Mouse (Mus musculus) effector memory CD4-positive, alpha-beta T cell, adult 7 months (primary cell): ENCODE results near the gene B230219D22Rik. TPM values are rescaled to one million over a fixed set of nuclear protein-coding genes. Genes with fewer than 3 reads are reported as not detected.

ENCODE experiments used
- polyA plus RNA-seq: library from polyadenylated mRNA; unstranded; fragments of 100-300 nt; shearing (Covaris generic); gene quantifications from one replicate; pipeline ENCODE4 v1.2.1, GENCODE M21; 2017

The B230219D22Rik gene
- 34.0 TPM for polyA plus RNA-seq

GRCm38 (mm10) chr13:55692535-55693242 is at the start of gene B230219D22Rik:
Gene B230219D22Rik, plus strand, starts transcription at chr13:55693124.

DNA sequence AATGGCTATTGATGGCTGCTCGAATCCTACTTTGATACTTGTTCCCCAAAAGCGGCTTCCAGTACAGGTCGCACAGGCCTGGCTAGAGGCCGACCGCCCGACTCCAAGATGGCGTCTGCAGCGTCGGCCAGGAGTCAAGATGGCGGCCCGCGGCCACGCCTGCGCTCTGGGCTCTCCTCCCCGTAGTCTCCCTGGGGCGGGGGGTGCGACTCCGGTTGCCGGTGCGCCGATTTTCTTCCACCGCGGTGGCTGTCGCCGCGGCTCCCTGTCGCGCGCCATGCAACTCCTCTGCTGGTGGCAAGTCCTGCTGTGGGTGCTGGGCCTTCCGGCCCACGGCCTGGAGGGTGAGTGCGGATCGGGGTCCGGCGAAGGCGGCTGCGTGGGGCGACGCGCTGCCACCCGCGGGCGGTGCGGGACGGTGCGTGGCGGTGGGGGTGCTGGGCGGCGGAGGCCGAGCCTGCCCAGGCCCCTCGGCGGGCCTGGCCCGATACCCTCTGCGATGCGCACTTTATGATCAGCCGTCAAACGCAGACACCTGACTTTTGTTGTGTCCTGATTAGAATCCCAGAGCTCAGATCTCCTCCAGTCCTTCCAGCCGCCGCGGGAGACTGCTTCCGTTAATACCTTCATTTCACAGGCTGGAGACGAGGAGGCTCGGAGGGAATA is 21.7 kb downstream of the B230219D22Rik start, which contains the start of gene Txndc15:
Gene Txndc15 (plus strand): TSS at position 150 of the 666 bp plus-strand sequence.

GRCm38 (mm10) chr13:55727120-55727838 is 34.4 kb downstream of the B230219D22Rik start, which contains the start of gene Pcbd2:
Gene Pcbd2, plus strand, starts transcription at chr13:55727368.

Other genes starting within 250 kb of the B230219D22Rik start
- 345 TPM for gene Grk6, start 248.1 kb upstream of the B230219D22Rik start, polyA plus RNA-seq
- gene Prr7, start 228.9 kb upstream of the B230219D22Rik start, polyA plus RNA-seq = 8.0 TPM
- not detected for gene Dbn1, start 205.0 kb upstream of the B230219D22Rik start, polyA plus RNA-seq
- 8.9 TPM for gene Pdlim7, start 179.4 kb upstream of the B230219D22Rik start, polyA plus RNA-seq
- gene Dok3, start 163.8 kb upstream of the B230219D22Rik start, polyA plus RNA-seq = not detected
- gene Ddx41, start 156.5 kb upstream of the B230219D22Rik start, polyA plus RNA-seq = 68.7 TPM
- 51.6 TPM for gene Fam193b, start 122.0 kb upstream of the B230219D22Rik start, polyA plus RNA-seq
- gene Tmed9, start 119.4 kb upstream of the B230219D22Rik start, polyA plus RNA-seq = 224 TPM
- gene B4galt7, start 93.2 kb upstream of the B230219D22Rik start, polyA plus RNA-seq = 34.4 TPM
- gene Caml, start 70.1 kb upstream of the B230219D22Rik start, polyA plus RNA-seq = 23.9 TPM
- gene Ddx46, start 58.1 kb upstream of the B230219D22Rik start, polyA plus RNA-seq = 70.6 TPM
- gene Txndc15, start 21.5 kb downstream of the B230219D22Rik start, polyA plus RNA-seq = 29.3 TPM
- gene Pcbd2, start 34.2 kb downstream of the B230219D22Rik start, polyA plus RNA-seq = 45.3 TPM
- 0.39 TPM for gene Catsper3, start 91.4 kb downstream of the B230219D22Rik start, polyA plus RNA-seq
- gene Pitx1, start 143.1 kb downstream of the B230219D22Rik start, polyA plus RNA-seq = not detected